Mouse (Mus musculus) lung, adult 2 months (tissue): ENCODE data around the gene Hist1h1e.

ENCODE experiments used
- CTCF ChIP-seq: fragments of 200-500 bp; IDR thresholded peaks from 2 replicates; pipeline ENCODE4 v1.5.1; 2011; ENCODE audit warnings: mild to moderate bottlenecking, low read length, control low read depth; ENCODE audit not compliant: insufficient read depth
- POLR2A ChIP-seq: fragments of 200-500 bp; IDR thresholded peaks from 2 replicates; pipeline ENCODE4 v1.6.1; 2011; ENCODE audit warnings: low read depth, mild to moderate bottlenecking, control low read depth, low read length, borderline replicate concordance; ENCODE audit errors: extremely low read depth

GRCm38 (mm10) chr13:23586099-23586939 is 36.0 kb downstream of the Hist1h1e start:
- TF ChIP-seq CTCF (no peak), POLR2A (no peak)
